ENCODE assay signal across 7 mouse cellular contexts in genomic region chr9:44319887-44320798, GRCm38 (mm10). TPM values are rescaled to one million over a fixed set of nuclear protein-coding genes. Genes with fewer than 3 reads are reported as not detected.
DNase-seq lines count a peak whose midpoint lies in the region; ATAC-seq and TF ChIP-seq lines count a peak whose summit lies in the region.

C2cd2l (minus strand) TSS chr9:44320285.

- H3K27me3 ChIP-seq in intestine, embryonic 16.5 days (replicated peaks; ENCODE audit: control insufficient read depth, insufficient read depth, low read length), result no peaks in the 10 kb centered on the region
- no peaks in the 10 kb centered on the region for H3K27me3 ChIP-seq in midbrain, embryonic 11.5 days (ENCODE audit: control insufficient read depth, insufficient read depth, low read length)
- H3K27me3 ChIP-seq in small intestine, adult 2 months (ENCODE audit: control insufficient read depth, insufficient read depth, low read length), result no peaks in the 10 kb centered on the region

- peak within 1 kb of the TSS; percentile 86 for H3K9ac ChIP-seq in intestine, embryonic 16.5 days (ENCODE audit: low read depth, low read length)
- peak within 1 kb of the TSS; percentile 75 for H3K9ac ChIP-seq in midbrain, embryonic 11.5 days (ENCODE audit: low read length)

- peak; percentile 92 for DNase-seq in adrenal gland, adult 8-10 months
- peak; percentile 93 for DNase-seq in embryo, embryonic 9.5 days (ENCODE audit: extremely low spot score)
- DNase-seq in gastrocnemius, postnatal 4 days (ENCODE audit: low spot score in 2 of 2), result peak; percentile 73 to 89
- DNase-seq in left cerebral cortex, postnatal 36 days (ENCODE audit: low spot score in 2 of 2), result peak; percentile 88 to 90
- peak; percentile 98 for DNase-seq in midbrain, embryonic 11.5 days (ENCODE audit: low spot score, missing footprints)

- intact Hi-C loops in left cerebral cortex, postnatal 36 days (cut with DNase I), result no loop called here

- TF ChIP-seq POLR2A in small intestine, adult 2 months (IDR thresholded peaks at IDR 0.05; ENCODE audit: low read depth, low read length), result peak; percentile 83; the same call in 1 of the 2 replicates

- no peak for TF ChIP-seq CTCF in small intestine, adult 2 months (IDR thresholded peaks at IDR 0.05; ENCODE audit: extremely low read depth, insufficient read length, insufficient replicate concordance, low read depth, low read length)

- peak within 1 kb of the TSS; percentile 88 for H3K4me2 ChIP-seq in intestine, embryonic 16.5 days (ENCODE audit: low read depth, low read length)
- peak within 1 kb of the TSS; percentile 95 for H3K4me2 ChIP-seq in midbrain, embryonic 11.5 days

- WGBS in intestine, embryonic 16.5 days, result under 1% methylated on average over 66 of the region's 67 CpGs
- under 1% methylated on average over 67 of the region's 67 CpGs for WGBS in midbrain, embryonic 11.5 days
- under 1% methylated on average over 67 of the region's 67 CpGs for WGBS in small intestine, adult 2 months

- peak within 1 kb of the TSS; percentile 78 for H3K27ac ChIP-seq in intestine, embryonic 16.5 days (ENCODE audit: low read length)
- peak within 1 kb of the TSS; percentile 51; the same call in 1 of the 2 replicates for H3K27ac ChIP-seq in midbrain, embryonic 11.5 days (ENCODE audit: low read depth, low read length)
- H3K27ac ChIP-seq in small intestine, adult 2 months (ENCODE audit: insufficient read depth, low read depth, low read length), result peak within 1 kb of the TSS; percentile 90

- 0 out of 2 replicates have a peak, but pooled peaks cover 3% of the 10 kb centered on the region for H3K36me3 ChIP-seq in intestine, embryonic 16.5 days (ENCODE audit: control insufficient read depth, insufficient read depth, low read length)
- H3K36me3 ChIP-seq in midbrain, embryonic 11.5 days (ENCODE audit: control insufficient read depth, insufficient read depth, low read length), result peaks cover 2% of the 10 kb centered on the region
- H3K36me3 ChIP-seq in small intestine, adult 2 months (ENCODE audit: control insufficient read depth, insufficient read depth, low read length), result peaks cover 24% of the 10 kb centered on the region

- peak; percentile 97 for ATAC-seq in intestine, embryonic 16.5 days
- ATAC-seq in midbrain, embryonic 11.5 days (ENCODE audit: low FRiP score), result peak; percentile 98

- peak within 1 kb of the TSS; percentile 90 for H3K4me3 ChIP-seq in intestine, embryonic 16.5 days (ENCODE audit: low read length)
- H3K4me3 ChIP-seq in midbrain, embryonic 11.5 days (ENCODE audit: low read depth, low read length), result peak within 1 kb of the TSS; percentile 90
- H3K4me3 ChIP-seq in small intestine, adult 2 months (ENCODE audit: low read depth, low read length), result peak within 1 kb of the TSS; percentile 97

- H3K9me3 ChIP-seq in intestine, embryonic 16.5 days (ENCODE audit: control insufficient read depth, low read length), result no peaks in the 10 kb centered on the region
- no peaks in the 10 kb centered on the region for H3K9me3 ChIP-seq in midbrain, embryonic 11.5 days (ENCODE audit: control insufficient read depth, low read length)

- peaks cover 18% of the 10 kb centered on the region for H3K4me1 ChIP-seq in intestine, embryonic 16.5 days (ENCODE audit: control insufficient read depth, insufficient read depth, low read length)
- H3K4me1 ChIP-seq in midbrain, embryonic 11.5 days (ENCODE audit: control insufficient read depth, insufficient read depth, low read length), result peaks cover 27% of the 10 kb centered on the region
- H3K4me1 ChIP-seq in small intestine, adult 2 months (ENCODE audit: control insufficient read depth, insufficient read depth, insufficient read length, low read length), result peaks cover 3% of the 10 kb centered on the region; the same call in 1 of the 2 replicates

RNA-seq across cellular contexts. Expression of gene C2cd2l, which starts in this region (rescaled TPM):
- total RNA-seq in adrenal gland, adult 8-10 months (2022), result 10 to 100 TPM; 42.6 to 60.5 (median 49.9) TPM
- total RNA-seq in gastrocnemius, postnatal 4 days (2021), result 10 to 100 TPM; 10.5 to 12.8 TPM
- 15.3 and 16.5 TPM in 2 replicates for polyA plus RNA-seq in intestine, embryonic 16.5 days (2015; fragmentation: Nextera tagmentation; extraction: Ambion mirVana)
- 100 to 1,000 TPM; 213 to 219 TPM for total RNA-seq in left cerebral cortex, postnatal 36 days (2021)
- 9.8 and 10.4 TPM in 2 replicates for polyA plus RNA-seq in midbrain, embryonic 11.5 days (2014; fragmentation: Nextera tagmentation; extraction: Ambion mirVana)
- polyA plus RNA-seq in small intestine, adult 2 months (2012; rRNA removed), result 113 and 257 TPM in 2 replicates

Comparison
In these comparisons a context has a peak if more than half of its experiments do, and no peak if none do; other contexts are left out.
1. Peak in every context shown above with its lines: DNase-seq, ATAC-seq, H3K4me3 ChIP-seq and H3K27ac ChIP-seq.